Comparison of ENCODE assay signal across 8 mouse cellular contexts in genomic region chr9:63151072-63151870, GRCm38 (mm10). TPM values are rescaled to one million over a fixed set of nuclear protein-coding genes. Genes with fewer than 3 reads are reported as not detected.
DNase-seq lines count a peak whose midpoint lies in the region; ATAC-seq lines count a peak whose summit lies in the region.

No protein-coding gene starts in this region.

- DNase-seq in spleen, postnatal 36 days (ENCODE audit: low spot score in 2 of 2) = peak; percentile 12 to 33
- DNase-seq in spleen, adult 12 weeks (ENCODE audit: low spot score) = no peak
- peak; percentile 70 for DNase-seq in hindbrain, embryonic 14.5 days (ENCODE audit: low spot score)
- DNase-seq in ovary, postnatal 36 days (ENCODE audit: low spot score) = peak; percentile 82
- no peak for DNase-seq in left cerebral cortex, postnatal 25 days (ENCODE audit: low spot score in 2 of 2)
- DNase-seq in right cerebral cortex, adult 18-20 months = no peak

- no peak overlapping the region for H3K4me3 ChIP-seq in forebrain, embryonic 13.5 days
- peak overlapping the region; percentile 47 for H3K4me3 ChIP-seq in hindbrain, embryonic 14.5 days (replicated peaks; ENCODE audit: low read length)
- 0 out of 2 replicates have a peak overlapping the region, but pooled peaks have one; percentile 7 for H3K4me3 ChIP-seq in limb, embryonic 15.5 days

- H3K4me2 ChIP-seq in forebrain, embryonic 13.5 days = no peak overlapping the region; the same call in 1 of the 2 replicates
- peak overlapping the region; percentile 60 for H3K4me2 ChIP-seq in hindbrain, embryonic 14.5 days (replicated peaks)
- H3K4me2 ChIP-seq in limb, embryonic 15.5 days = no peak overlapping the region

- 0 out of 2 replicates have a peak, but pooled peaks have one; percentile 16 for ATAC-seq in forebrain, embryonic 13.5 days
- ATAC-seq in hindbrain, embryonic 14.5 days (ENCODE audit: low FRiP score) = 0 out of 2 replicates have a peak, but pooled peaks have one; percentile 22
- ATAC-seq in limb, embryonic 15.5 days (ENCODE audit: insufficient number of reproducible peaks, low FRiP score, low TSS enrichment, low read depth) = no peak

- H3K36me3 ChIP-seq in forebrain, embryonic 13.5 days (ENCODE audit: poor library complexity, severe bottlenecking) = no peaks in the 10 kb centered on the region
- no peaks in the 10 kb centered on the region for H3K36me3 ChIP-seq in hindbrain, embryonic 14.5 days (replicated peaks; ENCODE audit: control insufficient read depth, insufficient read depth)
- H3K36me3 ChIP-seq in limb, embryonic 15.5 days = no peaks in the 10 kb centered on the region

- peaks cover 100% of the 10 kb centered on the region for H3K27me3 ChIP-seq in forebrain, embryonic 13.5 days
- H3K27me3 ChIP-seq in hindbrain, embryonic 14.5 days (ENCODE audit: control insufficient read depth, insufficient read depth, low read length) = peaks cover 81% of the 10 kb centered on the region
- H3K27me3 ChIP-seq in limb, embryonic 15.5 days = peaks cover 79% of the 10 kb centered on the region

- H3K4me1 ChIP-seq in forebrain, embryonic 13.5 days = peaks cover 29% of the 10 kb centered on the region
- H3K4me1 ChIP-seq in hindbrain, embryonic 14.5 days (replicated peaks; ENCODE audit: control insufficient read depth, insufficient read depth, low read length) = peaks cover 4% of the 10 kb centered on the region; the same call in 1 of the 2 replicates
- H3K4me1 ChIP-seq in limb, embryonic 15.5 days = peaks cover 36% of the 10 kb centered on the region

- no peak overlapping the region for H3K9ac ChIP-seq in forebrain, embryonic 13.5 days
- peak overlapping the region; percentile 68; the same call in 1 of the 2 replicates for H3K9ac ChIP-seq in hindbrain, embryonic 14.5 days
- H3K9ac ChIP-seq in limb, embryonic 15.5 days = no peak overlapping the region

- no peak overlapping the region for H3K27ac ChIP-seq in forebrain, embryonic 13.5 days
- peak overlapping the region; percentile 87 for H3K27ac ChIP-seq in hindbrain, embryonic 14.5 days
- no peak overlapping the region for H3K27ac ChIP-seq in limb, embryonic 15.5 days

- H3K9me3 ChIP-seq in forebrain, embryonic 13.5 days (replicated peaks) = peaks cover 6% of the 10 kb centered on the region; the same call in 1 of the 2 replicates
- no peaks in the 10 kb centered on the region for H3K9me3 ChIP-seq in hindbrain, embryonic 14.5 days (ENCODE audit: control insufficient read depth, low read length)
- H3K9me3 ChIP-seq in limb, embryonic 15.5 days = no peaks in the 10 kb centered on the region

- intact Hi-C loops in left cerebral cortex, postnatal 25 days (cut with DNase I) = no loop called here

- WGBS in forebrain, embryonic 13.5 days = 1% methylated on average over 20 of the region's 20 CpGs
- 2% methylated on average over 20 of the region's 20 CpGs for WGBS in hindbrain, embryonic 14.5 days
- WGBS in limb, embryonic 15.5 days = 1% methylated on average over 20 of the region's 20 CpGs

RNA-seq across cellular contexts. Expression of gene Skor1, which starts 2.5 kb away (rescaled TPM):
- polyA plus RNA-seq in forebrain, embryonic 13.5 days (2015; fragmentation: Nextera tagmentation; extraction: Ambion mirVana) = 0.28 and 0.55 TPM in 2 replicates
- 19.5 and 21.5 TPM in 2 replicates for polyA plus RNA-seq in hindbrain, embryonic 14.5 days (2014; fragmentation: Nextera tagmentation; extraction: Ambion mirVana)
- polyA plus RNA-seq in limb, embryonic 15.5 days (2015; fragmentation: Nextera tagmentation; extraction: Ambion mirVana) = 0.04 TPM in 1 of 2 replicates, not detected in the other
- total RNA-seq in left cerebral cortex, postnatal 25 days (2021) = under 1 TPM; 0.09 to 0.11 TPM

Comparison
In these comparisons a context has a peak if more than half of its experiments do, and no peak if none do; other contexts are left out.
1. DNase-seq: peak in spleen, postnatal 36 days (2 of 2), hindbrain, embryonic 14.5 days (single experiment) and ovary, postnatal 36 days (single experiment); none in spleen, adult 12 weeks (single experiment), left cerebral cortex, postnatal 25 days (0 of 2) and right cerebral cortex, adult 18-20 months (single experiment).
2. RNA of gene Skor1, which starts 2.5 kb away (polyA plus RNA-seq): 19.5 to 21.5 TPM in hindbrain, embryonic 14.5 days; 0.28 to 0.55 TPM in forebrain, embryonic 13.5 days and 0.04 TPM in limb, embryonic 15.5 days; every median in the first group is over 10 times any median in the second.